Mouse (Mus musculus) MEL (cell line): Measurements from ENCODE around the gene Tsga13. TPM values are rescaled to one million over a fixed set of nuclear protein-coding genes. Genes with fewer than 3 reads are reported as not detected.

Experiments used
- DNase-seq: peaks from one replicate; pipeline ENCODE4 v3.0.0; 2011; ENCODE audit warnings: low read depth, low spot score
- H3K27ac ChIP-seq: 2 replicates; pipeline ENCODE4 v1.5.1; 2012; ENCODE audit warnings: low read depth, mild to moderate bottlenecking, control low read depth, low read length, moderate library complexity; ENCODE audit not compliant: control insufficient read depth
- H3K27me3 ChIP-seq, 2 experiments: fragments of 150-350 bp in 1 of 2; sonication (generic) in 1 of 2; 2 replicates each; pipeline ENCODE4 v1.6.1; 2012; ENCODE audit warnings: low read length in 2 of 2, mild to moderate bottlenecking in 2 of 2, improper control_type of control experiment in 1 of 2, moderate library complexity in 1 of 2; ENCODE audit not compliant: insufficient read depth in 2 of 2, control insufficient read depth in 1 of 2
- H3K36me3 ChIP-seq, 2 experiments: 2 replicates each; pipeline ENCODE4 v1.6.1; 2012 to 2014; ENCODE audit warnings: low read length in 2 of 2, improper control_type of control experiment in 1 of 2, inconsistent platforms in 1 of 2, mild to moderate bottlenecking in 1 of 2; ENCODE audit not compliant: insufficient read depth in 2 of 2, control insufficient read depth in 1 of 2
- H3K4me1 ChIP-seq, 2 experiments: fragments of 150-350 bp in 1 of 2; sonication (generic) in 1 of 2; 2 replicates each; pipeline ENCODE4 v1.6.1; 2012; ENCODE audit warnings: low read length in 2 of 2, improper control_type of control experiment in 1 of 2, mild to moderate bottlenecking in 1 of 2; ENCODE audit not compliant: insufficient read depth in 2 of 2, control insufficient read depth in 1 of 2
- H3K4me3 ChIP-seq, 2 experiments: fragments of 150-350 bp in 1 of 2; sonication (generic) in 1 of 2; 2 replicates each; pipeline ENCODE4 v1.5.1; 2012; ENCODE audit warnings: low read depth in 2 of 2, low read length in 2 of 2, mild to moderate bottlenecking in 2 of 2, moderate library complexity in 2 of 2, control low read depth in 1 of 2, improper control_type of control experiment in 1 of 2; ENCODE audit not compliant: control insufficient read depth in 1 of 2, insufficient read depth in 1 of 2
- H3K79me2 ChIP-seq: 2 replicates; pipeline ENCODE4 v1.6.1; 2012; ENCODE audit warnings: mild to moderate bottlenecking, low read length, moderate library complexity; ENCODE audit not compliant: control insufficient read depth, poor library complexity, insufficient read depth
- H3K9ac ChIP-seq: 2 replicates; pipeline ENCODE4 v1.6.1; 2012; ENCODE audit warnings: low read depth, mild to moderate bottlenecking, control low read depth, low read length, moderate library complexity; ENCODE audit not compliant: control insufficient read depth, poor library complexity, severe bottlenecking
- H3K9me3 ChIP-seq: fragments of 150-350 bp; sonication (generic); replicated peaks from 2 replicates; pipeline ENCODE4 v1.6.1; 2012; ENCODE audit warnings: mild to moderate bottlenecking, low read length, improper control_type of control experiment, moderate library complexity; ENCODE audit not compliant: insufficient read depth
- BHLHE40 ChIP-seq: IDR thresholded peaks from 2 replicates; pipeline ENCODE4 v1.6.1; 2012; ENCODE audit warnings: low read depth, mild to moderate bottlenecking, inconsistent platforms, low read length, improper control_type of control experiment, borderline replicate concordance
- EP300 ChIP-seq, 2 experiments: IDR thresholded peaks; 2 replicates each; pipeline ENCODE4 v1.6.1; 2011; ENCODE audit warnings: improper control_type of control experiment in 2 of 2, low read length in 2 of 2, low read depth in 1 of 2, mild to moderate bottlenecking in 1 of 2
- ETS1 ChIP-seq: IDR thresholded peaks from 2 replicates; pipeline ENCODE4 v1.6.1; 2012; ENCODE audit warnings: low read depth, mild to moderate bottlenecking, inconsistent platforms, low read length, improper control_type of control experiment, moderate library complexity
- KAT2A ChIP-seq: conservative IDR thresholded peaks from 2 replicates; pipeline ENCODE4 v1.6.1; 2012; ENCODE audit warnings: low read depth, low read length, improper control_type of control experiment, inconsistent platforms
- MAX ChIP-seq: IDR thresholded peaks from 2 replicates; pipeline ENCODE4 v1.6.1; 2011; ENCODE audit warnings: low read length, improper control_type of control experiment
- MAZ ChIP-seq: IDR thresholded peaks from 2 replicates; pipeline ENCODE4 v1.6.1; 2012; ENCODE audit warnings: low read depth, mild to moderate bottlenecking, inconsistent platforms, low read length, improper control_type of control experiment
- MEF2A ChIP-seq: IDR thresholded peaks from 2 replicates; pipeline ENCODE4 v1.6.1; 2014; ENCODE audit warnings: low read depth, mild to moderate bottlenecking, inconsistent platforms, low read length, improper control_type of control experiment; ENCODE audit not compliant: poor library complexity, insufficient replicate concordance, severe bottlenecking; ENCODE audit errors: extremely low read depth
- MYC ChIP-seq: IDR thresholded peaks from 2 replicates; pipeline ENCODE4 v1.6.1; 2011; ENCODE audit warnings: low read depth, mild to moderate bottlenecking, low read length, improper control_type of control experiment, moderate library complexity
- NELFE ChIP-seq: IDR thresholded peaks from 2 replicates; pipeline ENCODE4 v1.6.1; 2011; ENCODE audit warnings: low read depth, low read length, improper control_type of control experiment
- POLR2A ChIP-seq, 2 experiments: IDR thresholded peaks; 2 replicates each; pipeline ENCODE4 v1.6.1; 2011 to 2012; ENCODE audit warnings: low read length in 2 of 2, mild to moderate bottlenecking in 2 of 2, control low read depth in 1 of 2, improper control_type of control experiment in 1 of 2, low read depth in 1 of 2, moderate library complexity in 1 of 2; ENCODE audit not compliant: control insufficient read depth in 1 of 2, insufficient read depth in 1 of 2, poor library complexity in 1 of 2
- POLR2AphosphoS2 ChIP-seq: IDR thresholded peaks from 2 replicates; pipeline ENCODE4 v1.6.1; 2011; ENCODE audit warnings: low read length, improper control_type of control experiment
- POLR2AphosphoS5 ChIP-seq: IDR thresholded peaks from 2 replicates; pipeline ENCODE4 v1.6.1; 2012; ENCODE audit warnings: low read depth, borderline replicate concordance, mild to moderate bottlenecking, inconsistent platforms, low read length, moderate library complexity, mixed read lengths
- RCOR1 ChIP-seq: IDR thresholded peaks from 2 replicates; pipeline ENCODE4 v1.6.1; 2012; ENCODE audit warnings: low read depth, mild to moderate bottlenecking, inconsistent platforms, low read length, improper control_type of control experiment
- SIN3A ChIP-seq: IDR thresholded peaks from 2 replicates; pipeline ENCODE4 v1.6.1; 2012; ENCODE audit warnings: low read length, improper control_type of control experiment, inconsistent platforms
- TBP ChIP-seq: IDR thresholded peaks from 2 replicates; pipeline ENCODE4 v1.8.0; 2011; ENCODE audit warnings: low read depth, low read length, improper control_type of control experiment
- TCF12 ChIP-seq: IDR thresholded peaks from 2 replicates; pipeline ENCODE4 v1.6.1; 2014; ENCODE audit warnings: low read depth, mild to moderate bottlenecking, inconsistent platforms, low read length, improper control_type of control experiment, moderate library complexity
- ZMIZ1 ChIP-seq: IDR thresholded peaks from 2 replicates; pipeline ENCODE4 v1.6.1; 2012; ENCODE audit warnings: low read depth, mild to moderate bottlenecking, inconsistent platforms, low read length, improper control_type of control experiment, moderate library complexity
- polyA plus RNA-seq, 2 experiments: library from polyadenylated mRNA; stranded (reverse) in 1 of 2; unstranded in 1 of 2; fragments of >175 nt in 1 of 2; fragments of >200 nt in 1 of 2; gene quantifications; 2 replicates each; pipeline versions ENCODE4 v1.2.1 to v1.2.4; 2012; ENCODE audit warnings: low replicate concordance in 2 of 2, low read depth in 1 of 2; ENCODE audit not compliant: insufficient read length in 2 of 2, insufficient read depth in 1 of 2, missing spikeins in 1 of 2
- total RNA-seq: library from RNA; depleted of rRNA; stranded (reverse); fragments of 300-350 nt; gene quantifications from 2 replicates; pipeline ENCODE4 v1.2.3, GENCODE M21; 2012

Gene Tsga13
- total and polyA plus RNA-seq, 3 experiments, result not detected

- peaks cover 0 to 2% of the 10 kb centered on the region in 2 experiments; a peak in 2 of 4 replicates for H3K36me3 ChIP-seq
- H3K9me3 ChIP-seq, result no peaks in the 10 kb centered on the region
- H3K9ac ChIP-seq, result no peak overlapping the region
- H3K27ac ChIP-seq, result no peak overlapping the region
- no peak overlapping the region for H3K4me3 ChIP-seq
- no peaks in the 10 kb centered on the region for H3K4me1 ChIP-seq
- no peaks in the 10 kb centered on the region for H3K27me3 ChIP-seq
- no peak for TF ChIP-seq TCF12
- no peak for TF ChIP-seq NELFE
- TF ChIP-seq RCOR1, result 0 out of 2 replicates have a peak, but pooled peaks have one; percentile 17
- TF ChIP-seq ETS1, result no peak
- no peak for TF ChIP-seq KAT2A
- TF ChIP-seq MAX, result no peak
- TF ChIP-seq POLR2AphosphoS5, result no peak
- DNase-seq, result peak; percentile 45
- H3K79me2 ChIP-seq, result no peaks in the 10 kb centered on the region
Observed at GRCm38 (mm10) chr6:30876661-30877060, 38.7 kb downstream of the Tsga13 start.

DNA sequence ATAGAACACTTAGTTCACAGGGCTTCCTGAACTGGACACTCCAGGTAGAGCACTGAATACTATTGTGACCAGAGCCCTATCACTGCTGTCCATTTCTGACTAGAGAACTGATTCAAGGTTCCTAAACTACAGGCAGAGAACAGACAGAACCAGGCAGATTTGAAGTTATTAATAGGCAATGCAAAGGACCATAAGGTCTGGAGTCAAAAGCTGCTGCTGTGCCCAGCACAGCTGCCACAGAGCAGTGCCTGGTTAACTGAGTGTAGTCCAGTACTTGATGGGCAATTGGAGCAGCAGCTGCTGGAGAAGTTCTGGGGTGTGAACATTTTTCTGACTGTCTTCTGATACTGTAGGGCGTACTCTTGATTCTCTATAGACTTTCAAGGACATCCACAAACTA lies 48.9 kb downstream of the Tsga13 start:
- no peak overlapping the region for H3K4me3 ChIP-seq
- TF ChIP-seq TBP (no peak), SIN3A (no peak), MAZ (no peak), MYC (no peak), KAT2A (no peak), RCOR1 (no peak), BHLHE40 (no peak), TCF12 (no peak), ZMIZ1 (no peak), MEF2A (no peak), EP300 (IDR thresholded peaks at IDR 0.05; ENCODE audit: low read depth in 1 of 2, low read length in 2 of 2) (no peak), POLR2AphosphoS2 (no peak), POLR2AphosphoS5 (no peak), POLR2A (IDR thresholded peaks at IDR 0.05; ENCODE audit: control insufficient read depth in 1 of 2, insufficient read depth in 1 of 2, low read depth in 1 of 2, low read length in 2 of 2, poor library complexity in 1 of 2) (no peak)

More for the DNA sequence above, 48.9 kb downstream of the Tsga13 start:
- no peak overlapping the region for H3K27ac ChIP-seq
- H3K27me3 ChIP-seq, result no peaks in the 10 kb centered on the region
- H3K79me2 ChIP-seq, result no peaks in the 10 kb centered on the region
- no peaks in the 10 kb centered on the region for H3K4me1 ChIP-seq
- no peak overlapping the region for H3K9ac ChIP-seq
- H3K36me3 ChIP-seq, result no peaks in the 10 kb centered on the region
- H3K9me3 ChIP-seq, result no peaks in the 10 kb centered on the region
- no peak for DNase-seq
